ENCODE assay signal across 12 mouse cellular contexts in the genomic region with DNA sequence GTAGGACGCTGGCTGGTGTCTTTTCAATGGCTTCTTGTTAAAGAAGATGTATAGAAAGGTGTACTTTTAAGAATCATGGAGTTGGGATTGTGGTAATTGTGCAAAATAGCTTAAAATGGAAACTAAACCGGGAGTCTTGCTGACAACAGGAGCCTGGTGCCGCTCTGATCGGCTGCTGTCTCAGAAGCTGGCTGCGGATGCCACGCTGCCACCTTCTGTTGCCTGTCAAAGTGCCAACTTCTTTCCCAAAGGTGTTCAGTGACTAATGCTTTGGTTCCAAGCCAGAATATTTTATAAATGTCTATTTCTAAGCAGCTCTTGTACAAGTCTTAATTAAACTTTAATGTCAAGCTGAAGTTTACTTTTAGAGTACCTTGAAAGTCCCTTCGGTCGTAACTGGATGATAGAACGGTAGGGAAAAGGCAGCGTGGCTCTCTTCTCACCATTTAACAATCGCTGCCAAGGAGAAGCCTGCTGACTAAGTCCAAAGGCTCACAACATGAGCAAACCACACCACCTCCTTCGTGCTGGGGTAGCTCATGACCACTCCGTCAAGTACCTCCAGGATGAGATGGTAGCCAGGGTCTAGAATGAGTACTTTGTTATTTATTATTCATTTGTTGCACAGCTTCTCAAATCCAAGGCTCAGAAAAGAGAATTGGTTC. TPM values are rescaled to one million over a fixed set of nuclear protein-coding genes. Genes with fewer than 3 reads are reported as not detected.
DNase-seq lines count a peak whose midpoint lies in the region; ATAC-seq lines count a peak whose summit lies in the region.
"Had no signal": no experiment of that assay in that cellular context is flagged by ENCODE, and none has a peak within 500 bp of the region (broad histone marks: within the 10 kb centered on the region; RNA-seq: fewer than 3 reads in every experiment).

No protein-coding gene starts in this region.

- no peak overlapping the region for H3K4me3 ChIP-seq in limb, embryonic 15.5 days
- H3K4me3 ChIP-seq: heart, embryonic 15.5 days had no signal

- H3K4me2 ChIP-seq in limb, embryonic 15.5 days = 0 out of 2 replicates have a peak overlapping the region, but pooled peaks have one; percentile 6
- H3K4me2 ChIP-seq: heart, embryonic 15.5 days had no signal

- no peaks in the 10 kb centered on the region for H3K4me1 ChIP-seq in limb, embryonic 15.5 days
- H3K4me1 ChIP-seq: heart, embryonic 15.5 days had no signal

- H3K9ac ChIP-seq in limb, embryonic 15.5 days = no peak overlapping the region
- H3K9ac ChIP-seq: heart, embryonic 15.5 days had no signal

- no peaks in the 10 kb centered on the region for H3K27me3 ChIP-seq in limb, embryonic 15.5 days
- H3K27me3 ChIP-seq: heart, embryonic 15.5 days had no signal

- intact Hi-C loops in left cerebral cortex, postnatal 10 days (cut with DNase I) = no loop called here
- intact Hi-C loops in gastrocnemius, postnatal 14 days (cut with DNase I; ENCODE audit: low total_unique reads) = no loop called here

- no peak for ATAC-seq in limb, embryonic 15.5 days (ENCODE audit: insufficient number of reproducible peaks, low FRiP score, low TSS enrichment, low read depth)

- no peaks in the 10 kb centered on the region for H3K9me3 ChIP-seq in limb, embryonic 15.5 days
- H3K9me3 ChIP-seq: heart, embryonic 15.5 days had no signal

- H3K27ac ChIP-seq in limb, embryonic 15.5 days = no peak overlapping the region
- H3K27ac ChIP-seq: heart, embryonic 15.5 days had no signal

- 62% methylated on average over 13 of the region's 13 CpGs for WGBS in limb, embryonic 15.5 days

- peak; percentile 24 for DNase-seq in left cerebral cortex, adult 11 months (ENCODE audit: low spot score)
- no peak for DNase-seq in left cerebral cortex, postnatal 10 days (ENCODE audit: extremely low spot score in 1 of 2, low spot score in 2 of 2)
- peak; percentile 73 to 75 for DNase-seq in cerebellum, adult 18-20 months
- DNase-seq in cerebellum, postnatal 25 days = peak; percentile 78 to 84
- DNase-seq in gastrocnemius, postnatal 14 days = no peak
- DNase-seq in natural killer cell, adult 2 months (ENCODE audit: low spot score in 2 of 2) = no peak
- DNase-seq: kidney, adult 2 months; lung, postnatal 4 days; spleen, adult 18-20 months; thymus, postnatal 36 days had no signal

- H3K36me3 ChIP-seq in limb, embryonic 15.5 days = no peaks in the 10 kb centered on the region
- H3K36me3 ChIP-seq: heart, embryonic 15.5 days had no signal

RNA-seq across cellular contexts. Expression of gene Itga4, which starts 54.4 kb away (rescaled TPM):
- total RNA-seq in left cerebral cortex, postnatal 10 days (2021) = 10 to 100 TPM; 12.2 to 12.3 TPM
- 6.9 and 7.4 TPM in 2 replicates for polyA plus RNA-seq in limb, embryonic 15.5 days (2015; fragmentation: Nextera tagmentation; extraction: Ambion mirVana)
- 1 to 10 TPM; 2.9 to 3.9 TPM for total RNA-seq in gastrocnemius, postnatal 14 days (2021)

Comparison
In these comparisons a context has a peak if more than half of its experiments do, and no peak if none do; other contexts are left out.
1. DNase-seq: peak in left cerebral cortex, adult 11 months (single experiment), cerebellum, adult 18-20 months (2 of 2) and cerebellum, postnatal 25 days (2 of 2); none in left cerebral cortex, postnatal 10 days (0 of 2), gastrocnemius, postnatal 14 days (single experiment) and natural killer cell, adult 2 months (0 of 2).